Mouse (Mus musculus): ENCODE measurements around the gene Galk2.

GRCm38 (mm10) chr2:125973207-125973606 is 114.3 kb downstream of the Galk2 start:
- no peak for TF ChIP-seq POLR2A (IDR thresholded peaks at IDR 0.05; ENCODE audit: control insufficient read depth, low read depth, low read length)
- no peak for TF ChIP-seq CTCF (IDR thresholded peaks at IDR 0.05; ENCODE audit: control insufficient read depth, insufficient read depth, insufficient replicate concordance, low read depth, low read length)
